Mouse (Mus musculus): ENCODE measurements around the gene Xlr5c. TPM values are rescaled to one million over a fixed set of nuclear protein-coding genes. Genes with fewer than 3 reads are reported as not detected.
"Not testable (repeated sequence)": the region's sequence is repeated elsewhere in the genome, so short reads cannot be mapped to it uniquely, and the experiment has no call there.

The Xlr5c gene
- polyA plus RNA-seq (2021) = not detected

GRCm38 (mm10) chrX:73292876-73293275 is at the start of gene Xlr5c, which contains the start of gene Xlr5a:
TSS of gene Xlr5c (minus strand) at chrX:73292976.
TSS of gene Xlr5a (minus strand) at chrX:73292976.
- DNase-seq (ENCODE audit: low read depth, low spot score); ATAC-seq; CTCF ChIA-PET; H3K27me3 ChIP-seq; POLR2A ChIA-PET; in situ Hi-C loops (cut with MboI; ENCODE audit: low pct_unique_long_range_greater_than_20kb): not testable (repeated sequence)

GRCm38 (mm10) chrX:73342483-73342895 is 49.7 kb upstream of the Xlr5c start, which contains the start of gene Zfp275:
TSS of gene Zfp275 (plus strand) at chrX:73342621.
- POLR2A ChIA-PET = no interaction called here

GRCm38 (mm10) chrX:73342068-73342467 is 49.3 kb upstream of the Xlr5c start:
- TF ChIP-seq CTCF (IDR thresholded peaks at IDR 0.05) = no peak
- H3K27me3 ChIP-seq = peaks cover 43% of the 10 kb centered on the region
- DNase-seq (ENCODE audit: low read depth, low spot score) (no peak), ATAC-seq (peak; percentile 13)
- in situ Hi-C loops (cut with MboI; ENCODE audit: low pct_unique_long_range_greater_than_20kb) = no loop called here
- POLR2A ChIA-PET = no interaction called here
- CTCF ChIA-PET = no interaction called here

More at GRCm38 (mm10) chrX:73342483-73342895, 49.7 kb upstream of the Xlr5c start, which contains the start of gene Zfp275:
- peak; percentile 95 for ATAC-seq
- DNase-seq (ENCODE audit: low read depth, low spot score) = no peak
- TF ChIP-seq CTCF (IDR thresholded peaks at IDR 0.05) = no peak
- CTCF ChIA-PET = no interaction called here
- peaks cover 43% of the 10 kb centered on the region for H3K27me3 ChIP-seq
- in situ Hi-C loops (cut with MboI; ENCODE audit: low pct_unique_long_range_greater_than_20kb) = no loop called here

- ChIA-PET CTCF (no interaction called here), POLR2A (no interaction called here)
- no peak for TF ChIP-seq CTCF (IDR thresholded peaks at IDR 0.05)
- in situ Hi-C loops (cut with MboI; ENCODE audit: low pct_unique_long_range_greater_than_20kb) = no loop called here
- no peak for ATAC-seq
- peaks cover 49% of the 10 kb centered on the region for H3K27me3 ChIP-seq
- DNase-seq (ENCODE audit: low read depth, low spot score) = no peak
These were observed 48.7 kb upstream of the Xlr5c start for GRCm38 (mm10) chrX:73341473-73341872.

GRCm38 (mm10) chrX:73336740-73337139 is 44.0 kb upstream of the Xlr5c start, which contains the start of gene Gm45015:
TSS of gene Gm45015 (minus strand) at chrX:73336840.
- ChIA-PET CTCF (no interaction called here), POLR2A (no interaction called here)
- peaks cover 49% of the 10 kb centered on the region for H3K27me3 ChIP-seq
- no peak for TF ChIP-seq CTCF (IDR thresholded peaks at IDR 0.05)
- DNase-seq (ENCODE audit: low read depth, low spot score) = no peak
- no peak for ATAC-seq
- in situ Hi-C loops (cut with MboI; ENCODE audit: low pct_unique_long_range_greater_than_20kb) = no loop called here

- ChIA-PET POLR2A (interaction anchor here (0.9 kb wide), 1 partner anchor 17 kb away, joined by 3 read pairs; no protein-coding TSS in a partner anchor), CTCF (no interaction called here)
- ATAC-seq (no peak), DNase-seq (ENCODE audit: low read depth, low spot score) (no peak)
- in situ Hi-C loops (cut with MboI; ENCODE audit: low pct_unique_long_range_greater_than_20kb) = no loop called here
- peaks cover 56% of the 10 kb centered on the region for H3K27me3 ChIP-seq
- no peak for TF ChIP-seq CTCF (IDR thresholded peaks at IDR 0.05)
These were observed 40.8 kb upstream of the Xlr5c start for GRCm38 (mm10) chrX:73333548-73333947.

- H3K27me3 ChIP-seq = peaks cover 36% of the 10 kb centered on the region
- no peak for ATAC-seq
- DNase-seq (ENCODE audit: low read depth, low spot score) = no peak
- ChIA-PET POLR2A (no interaction called here), CTCF (no interaction called here)
- no peak for TF ChIP-seq CTCF (IDR thresholded peaks at IDR 0.05)
- in situ Hi-C loops (cut with MboI; ENCODE audit: low pct_unique_long_range_greater_than_20kb) = loop anchor here (10.0 kb wide), 1 partner anchor 282 kb away; no protein-coding TSS in a partner anchor
These were observed 34.4 kb upstream of the Xlr5c start for GRCm38 (mm10) chrX:73327215-73327614.

GRCm38 (mm10) chrX:73321029-73321428 is 28.3 kb upstream of the Xlr5c start:
- DNase-seq (ENCODE audit: low read depth, low spot score) = no peak
- CTCF ChIA-PET = no interaction called here
- no peak for ATAC-seq
- TF ChIP-seq CTCF (IDR thresholded peaks at IDR 0.05) = no peak
- H3K27me3 ChIP-seq = peaks cover 37% of the 10 kb centered on the region
- POLR2A ChIA-PET = no interaction called here
- in situ Hi-C loops (cut with MboI; ENCODE audit: low pct_unique_long_range_greater_than_20kb) = loop anchor here (10.0 kb wide), 1 partner anchor 276 kb away; no protein-coding TSS in a partner anchor

- ChIA-PET CTCF (interaction anchor here (2.6 kb wide), 1 partner anchor 117 kb away, joined by 11 read pairs; no protein-coding TSS in a partner anchor), POLR2A (no interaction called here)
- peaks cover 49% of the 10 kb centered on the region for H3K27me3 ChIP-seq
- peak; percentile 46 for TF ChIP-seq CTCF (IDR thresholded peaks at IDR 0.05)
- ATAC-seq (no peak), DNase-seq (ENCODE audit: low read depth, low spot score) (no peak)
- in situ Hi-C loops (cut with MboI; ENCODE audit: low pct_unique_long_range_greater_than_20kb) = loop anchor here (10.0 kb wide), 1 partner anchor 122 kb away; the partner anchor contains the start of gene Trex2
These were observed 19.7 kb upstream of the Xlr5c start for GRCm38 (mm10) chrX:73312522-73312921.

GRCm38 (mm10) chrX:73295745-73296144 is 3.0 kb upstream of the Xlr5c start:
- not testable (repeated sequence) for DNase-seq (ENCODE audit: low read depth, low spot score)

GRCm38 (mm10) chrX:73265270-73265669 is 27.5 kb downstream of the Xlr5c start, which contains the start of gene Xlr3c:
TSS of gene Xlr3c (minus strand) at chrX:73265390.
- DNase-seq (ENCODE audit: low read depth, low spot score); CTCF ChIA-PET; H3K27me3 ChIP-seq; in situ Hi-C loops (cut with MboI; ENCODE audit: low pct_unique_long_range_greater_than_20kb); POLR2A ChIA-PET; ATAC-seq: not testable (repeated sequence)

More at GRCm38 (mm10) chrX:73295745-73296144, 3.0 kb upstream of the Xlr5c start:
- POLR2A ChIA-PET; CTCF ChIA-PET; H3K27me3 ChIP-seq; in situ Hi-C loops (cut with MboI; ENCODE audit: low pct_unique_long_range_greater_than_20kb); ATAC-seq: not testable (repeated sequence)

- H3K27me3 ChIP-seq; POLR2A ChIA-PET; CTCF ChIA-PET; DNase-seq (ENCODE audit: low read depth, low spot score); ATAC-seq; in situ Hi-C loops (cut with MboI; ENCODE audit: low pct_unique_long_range_greater_than_20kb): not testable (repeated sequence)
These were observed 30.3 kb downstream of the Xlr5c start for GRCm38 (mm10) chrX:73262428-73262827.

- POLR2A ChIA-PET; H3K27me3 ChIP-seq; DNase-seq (ENCODE audit: low read depth, low spot score); CTCF ChIA-PET; ATAC-seq: not testable (repeated sequence)
- in situ Hi-C loops (cut with MboI; ENCODE audit: low pct_unique_long_range_greater_than_20kb) = loop anchor here (25.0 kb wide), 2 partner anchors 181 to 194 kb away; partner anchors contain the start of genes Pnma3 and Trex2
These were observed 49.9 kb downstream of the Xlr5c start, which contains the start of gene Xlr4c for GRCm38 (mm10) chrX:73242821-73243325. TSS of gene Xlr4c (minus strand) at chrX:73243130.
